Mouse (Mus musculus): ENCODE data around the gene Dedd2. TPM values are rescaled to one million over a fixed set of nuclear protein-coding genes. Genes with fewer than 3 reads are reported as not detected.
A peak's percentile ranks its signal among the peaks of the same experiment; 100 is the strongest.

The Dedd2 gene
- polyA plus RNA-seq, 1 experiment from 2014 or later, result 15.4 TPM

GRCm38 (mm10) chr7:25205355-25206093 lies 14.9 kb downstream of the Dedd2 start:
- Histone ChIP-seq H3K27me3 (no peaks in the 10 kb centered on the region), H3K4me2 (no peak overlapping the region), H3K9ac (no peak overlapping the region), H3K9me3 (no peaks in the 10 kb centered on the region), H3K27ac (no peak overlapping the region), H3K4me1 (replicated peaks) (no peaks in the 10 kb centered on the region), H3K4me3 (no peak overlapping the region), H3K36me3 (peaks cover 84% of the 10 kb centered on the region)
- ATAC-seq (ENCODE audit: low FRiP score), result no peak
- WGBS, result 86% methylated on average over 16 of the region's 16 CpGs

GRCm38 (mm10) chr7:25203624-25204023 lies 16.8 kb downstream of the Dedd2 start:
- Histone ChIP-seq H3K9me3 (peaks cover 6% of the 10 kb centered on the region; the same call in 1 of the 2 replicates), H3K4me1 (replicated peaks) (no peaks in the 10 kb centered on the region), H3K9ac (no peak overlapping the region), H3K27ac (no peak overlapping the region), H3K4me3 (no peak overlapping the region), H3K4me2 (no peak overlapping the region), H3K36me3 (peaks cover 68% of the 10 kb centered on the region), H3K27me3 (no peaks in the 10 kb centered on the region)
- no peak for ATAC-seq (ENCODE audit: low FRiP score)
- 90% methylated on average over 20 of the region's 20 CpGs for WGBS

GRCm38 (mm10) chr7:25197384-25198018 lies 22.9 kb downstream of the Dedd2 start:
- H3K36me3 ChIP-seq, result peaks cover 18% of the 10 kb centered on the region
- no peak overlapping the region for H3K4me3 ChIP-seq
- H3K9me3 ChIP-seq, result peaks cover 6% of the 10 kb centered on the region; the same call in 1 of the 2 replicates
- no peak overlapping the region for H3K4me2 ChIP-seq
- H3K27ac ChIP-seq, result no peak overlapping the region
- H3K27me3 ChIP-seq, result no peaks in the 10 kb centered on the region
- WGBS, result 74% methylated on average over 10 of the region's 10 CpGs
- H3K9ac ChIP-seq, result no peak overlapping the region
- no peak for ATAC-seq (ENCODE audit: low FRiP score)
- H3K4me1 ChIP-seq (replicated peaks), result no peaks in the 10 kb centered on the region

GRCm38 (mm10) chr7:25196107-25196506 lies 24.3 kb downstream of the Dedd2 start:
- H3K9me3 ChIP-seq, result peaks cover 6% of the 10 kb centered on the region; the same call in 1 of the 2 replicates
- no peak overlapping the region for H3K9ac ChIP-seq
- H3K27ac ChIP-seq, result no peak overlapping the region
- H3K36me3 ChIP-seq, result peaks cover 5% of the 10 kb centered on the region
- no peak overlapping the region for H3K4me2 ChIP-seq
- no peaks in the 10 kb centered on the region for H3K4me1 ChIP-seq (replicated peaks)
- ATAC-seq (ENCODE audit: low FRiP score), result no peak
- WGBS, result 91% methylated on average over 9 of the region's 9 CpGs
- no peaks in the 10 kb centered on the region for H3K27me3 ChIP-seq
- H3K4me3 ChIP-seq, result no peak overlapping the region

- no peak for ATAC-seq (ENCODE audit: low FRiP score)
- no peaks in the 10 kb centered on the region for H3K27me3 ChIP-seq
- H3K4me3 ChIP-seq, result no peak overlapping the region
- H3K4me1 ChIP-seq (replicated peaks), result no peaks in the 10 kb centered on the region
- H3K36me3 ChIP-seq, result peaks cover 3% of the 10 kb centered on the region; the same call in 1 of the 2 replicates
- no peak overlapping the region for H3K9ac ChIP-seq
- WGBS, result 75% methylated on average over 3 of the region's 3 CpGs
- no peak overlapping the region for H3K4me2 ChIP-seq
- H3K27ac ChIP-seq, result no peak overlapping the region
- H3K9me3 ChIP-seq, result peaks cover 6% of the 10 kb centered on the region; the same call in 1 of the 2 replicates
These were observed 25.3 kb downstream of the Dedd2 start for GRCm38 (mm10) chr7:25195148-25195547.

GRCm38 (mm10) chr7:25192110-25192509 lies 28.3 kb downstream of the Dedd2 start:
- H3K4me3 ChIP-seq, result no peak overlapping the region

GRCm38 (mm10) chr7:25190806-25191205 lies 29.6 kb downstream of the Dedd2 start:
- Histone ChIP-seq H3K4me2 (no peak overlapping the region), H3K27ac (no peak overlapping the region), H3K27me3 (peaks cover 5% of the 10 kb centered on the region; the same call in 1 of the 2 replicates), H3K36me3 (no peaks in the 10 kb centered on the region), H3K9ac (no peak overlapping the region), H3K4me3 (no peak overlapping the region), H3K9me3 (no peaks in the 10 kb centered on the region), H3K4me1 (replicated peaks) (no peaks in the 10 kb centered on the region)
- ATAC-seq (ENCODE audit: low FRiP score), result no peak
- 93% methylated on average over 11 of the region's 11 CpGs for WGBS

More at GRCm38 (mm10) chr7:25192110-25192509, 28.3 kb downstream of the Dedd2 start:
- H3K36me3 ChIP-seq, result no peaks in the 10 kb centered on the region
- 0 out of 2 replicates have a peak overlapping the region, but pooled peaks have one; percentile 8 for H3K27ac ChIP-seq
- 80% methylated on average over 8 of the region's 8 CpGs for WGBS
- H3K9ac ChIP-seq, result no peak overlapping the region
- H3K4me1 ChIP-seq (replicated peaks), result no peaks in the 10 kb centered on the region
- peaks cover 3% of the 10 kb centered on the region; the same call in 1 of the 2 replicates for H3K27me3 ChIP-seq
- no peaks in the 10 kb centered on the region for H3K9me3 ChIP-seq
- H3K4me2 ChIP-seq, result no peak overlapping the region
- ATAC-seq (ENCODE audit: low FRiP score), result no peak

GRCm38 (mm10) chr7:25187662-25188650 lies 32.5 kb downstream of the Dedd2 start:
- H3K27ac ChIP-seq, result no peak overlapping the region
- no peak overlapping the region for H3K4me3 ChIP-seq
- no peaks in the 10 kb centered on the region for H3K9me3 ChIP-seq
- no peaks in the 10 kb centered on the region for H3K36me3 ChIP-seq
- H3K9ac ChIP-seq, result no peak overlapping the region
- peaks cover 24% of the 10 kb centered on the region for H3K27me3 ChIP-seq
- H3K4me2 ChIP-seq, result peak overlapping the region; percentile 13; the same call in 1 of the 2 replicates
- ATAC-seq (ENCODE audit: low FRiP score), result peak; percentile 82
- H3K4me1 ChIP-seq (replicated peaks), result no peaks in the 10 kb centered on the region
- 30% methylated on average over 21 of the region's 21 CpGs for WGBS

GRCm38 (mm10) chr7:25184091-25184490 lies 36.3 kb downstream of the Dedd2 start:
- H3K9ac ChIP-seq, result no peak overlapping the region
- no peak overlapping the region for H3K4me2 ChIP-seq
- peaks cover 51% of the 10 kb centered on the region for H3K27me3 ChIP-seq
- H3K9me3 ChIP-seq, result no peaks in the 10 kb centered on the region
- 79% methylated on average over 6 of the region's 6 CpGs for WGBS
- no peak for ATAC-seq (ENCODE audit: low FRiP score)
- no peaks in the 10 kb centered on the region for H3K36me3 ChIP-seq
- no peak overlapping the region for H3K27ac ChIP-seq
- H3K4me3 ChIP-seq, result no peak overlapping the region
- H3K4me1 ChIP-seq (replicated peaks), result peaks cover 23% of the 10 kb centered on the region

GRCm38 (mm10) chr7:25181814-25182213 lies 38.6 kb downstream of the Dedd2 start:
- H3K4me3 ChIP-seq, result peak overlapping the region; percentile 68
- no peaks in the 10 kb centered on the region for H3K9me3 ChIP-seq
- H3K4me2 ChIP-seq, result peak overlapping the region; percentile 84
- 3% methylated on average over 21 of the region's 21 CpGs for WGBS
- ATAC-seq (ENCODE audit: low FRiP score), result no peak
- no peaks in the 10 kb centered on the region for H3K36me3 ChIP-seq
- no peak overlapping the region for H3K27ac ChIP-seq
- H3K9ac ChIP-seq, result peak overlapping the region; percentile 49
- H3K27me3 ChIP-seq, result peaks cover 54% of the 10 kb centered on the region
- peaks cover 39% of the 10 kb centered on the region for H3K4me1 ChIP-seq (replicated peaks)

GRCm38 (mm10) chr7:25181331-25181790 lies 39.1 kb downstream of the Dedd2 start:
- peak overlapping the region; percentile 84 for H3K4me2 ChIP-seq
- WGBS, result under 1% methylated on average over 15 of the region's 15 CpGs
- no peak overlapping the region; the same call in 1 of the 2 replicates for H3K27ac ChIP-seq
- H3K27me3 ChIP-seq, result peaks cover 54% of the 10 kb centered on the region
- ATAC-seq (ENCODE audit: low FRiP score), result 0 out of 2 replicates have a peak, but pooled peaks have one; percentile 3
- H3K36me3 ChIP-seq, result no peaks in the 10 kb centered on the region
- no peaks in the 10 kb centered on the region for H3K9me3 ChIP-seq
- H3K4me3 ChIP-seq, result peak overlapping the region; percentile 68
- H3K9ac ChIP-seq, result peak overlapping the region; percentile 49
- H3K4me1 ChIP-seq (replicated peaks), result peaks cover 44% of the 10 kb centered on the region

All from hindbrain, embryonic 13.5 days (tissue).